Mouse (Mus musculus): Measurements from ENCODE around the gene Med12.

DNA sequence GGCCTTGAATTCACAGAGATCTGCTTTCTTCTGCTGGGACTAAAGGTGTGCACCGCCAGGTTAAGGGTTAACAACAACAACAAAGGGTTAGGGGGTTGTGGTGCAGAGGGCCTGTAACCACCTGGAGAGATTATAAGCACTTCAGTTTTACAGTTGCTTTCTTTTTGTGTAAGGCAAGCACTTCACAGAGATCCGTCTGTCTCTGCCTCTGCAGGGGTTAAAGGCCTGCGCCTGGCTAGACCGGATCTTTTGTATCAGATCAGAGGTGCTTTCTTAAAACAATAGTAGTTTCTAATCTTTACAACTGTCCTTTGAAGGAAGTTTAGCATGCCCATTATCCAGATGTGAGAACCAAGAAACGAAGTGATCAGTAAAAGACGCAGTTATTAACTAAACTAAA, 420 bp upstream of the Med12 start:
- TF ChIP-seq CTCF (IDR thresholded peaks at IDR 0.05; ENCODE audit: low read depth): no peak
- no peak for TF ChIP-seq EP300 (optimal IDR thresholded peaks at IDR 0.05)
